Mouse (Mus musculus) brain, embryonic 14.5 days (tissue): ENCODE data around the gene Tmem44. TPM values are rescaled to one million over a fixed set of nuclear protein-coding genes. Genes with fewer than 3 reads are reported as not detected.

Experiments used
- DNase-seq: peaks from one replicate; pipeline ENCODE4 v3.0.0-alpha.2; 2011; ENCODE audit warnings: low read depth
- CTCF ChIP-seq: fragments of 200-500 bp; IDR thresholded peaks from 2 replicates; pipeline ENCODE4 v1.5.1; 2012; ENCODE audit warnings: inconsistent platforms, mild to moderate bottlenecking, moderate library complexity, borderline replicate concordance; ENCODE audit not compliant: insufficient read depth, insufficient read length; ENCODE audit errors: extremely low read depth
- POLR2A ChIP-seq: fragments of 200-500 bp; IDR thresholded peaks from 2 replicates; pipeline ENCODE4 v1.6.1; 2012; ENCODE audit warnings: mild to moderate bottlenecking, inconsistent platforms, borderline replicate concordance; ENCODE audit not compliant: poor library complexity, insufficient read depth, insufficient read length, severe bottlenecking; ENCODE audit errors: extremely low read depth
- polyA plus RNA-seq: library from polyadenylated mRNA; depleted of rRNA; stranded (reverse); fragments of >200 nt; gene quantifications from 2 replicates; pipeline ENCODE4 v1.2.3, GENCODE M21; 2012

The Tmem44 gene
- polyA plus RNA-seq, 1 experiment: 124 TPM

GRCm38 (mm10) chr16:30580765-30581164 lies 30.1 kb upstream of the Tmem44 start:
- TF ChIP-seq POLR2A (no peak), CTCF (no peak)
- no peak for DNase-seq

DNA sequence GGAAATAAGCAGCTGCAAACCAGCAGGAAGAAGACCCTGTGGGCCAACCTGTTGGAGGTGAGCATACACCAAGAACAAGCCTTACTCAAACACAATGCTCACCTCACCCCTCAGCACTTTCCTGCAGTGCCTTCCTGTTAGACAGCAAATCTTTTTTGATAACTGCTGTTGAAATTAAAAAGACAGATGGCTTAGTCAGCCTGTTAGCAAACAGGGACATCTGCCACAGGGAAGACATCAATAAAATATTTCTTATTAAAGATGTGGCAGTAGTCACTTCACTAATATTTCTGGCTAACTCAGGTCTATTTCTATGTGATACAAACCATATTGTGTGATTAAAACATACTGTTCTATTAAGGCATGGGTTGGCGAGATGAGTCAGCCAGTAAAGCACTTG lies 25.8 kb upstream of the Tmem44 start:
- no peak for TF ChIP-seq CTCF
- no peak for TF ChIP-seq POLR2A
- DNase-seq: no peak

GRCm38 (mm10) chr16:30575815-30576214 lies 25.2 kb upstream of the Tmem44 start:
- DNase-seq: no peak
- TF ChIP-seq POLR2A (no peak), CTCF (no peak)

DNA sequence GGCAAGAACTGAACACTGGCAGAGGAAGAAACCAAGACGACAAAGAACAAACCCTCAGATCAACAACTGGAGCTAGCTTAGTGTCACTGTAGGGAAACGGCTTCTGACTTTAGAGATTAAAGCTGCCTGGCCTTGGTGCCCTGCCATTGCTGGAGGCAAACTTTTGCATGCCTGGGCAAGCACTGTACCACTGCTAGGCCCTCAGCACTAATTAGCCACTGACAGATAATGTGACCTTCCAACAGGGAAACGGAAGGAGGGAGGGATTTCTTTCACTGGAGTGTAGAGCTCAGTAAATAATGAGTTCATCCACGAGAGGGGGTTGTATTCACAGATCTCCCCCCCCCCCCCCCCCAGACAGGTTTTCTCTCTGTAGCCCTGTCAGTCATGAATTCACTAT lies 21.6 kb upstream of the Tmem44 start:
- no peak for DNase-seq
- no peak for TF ChIP-seq CTCF

DNA sequence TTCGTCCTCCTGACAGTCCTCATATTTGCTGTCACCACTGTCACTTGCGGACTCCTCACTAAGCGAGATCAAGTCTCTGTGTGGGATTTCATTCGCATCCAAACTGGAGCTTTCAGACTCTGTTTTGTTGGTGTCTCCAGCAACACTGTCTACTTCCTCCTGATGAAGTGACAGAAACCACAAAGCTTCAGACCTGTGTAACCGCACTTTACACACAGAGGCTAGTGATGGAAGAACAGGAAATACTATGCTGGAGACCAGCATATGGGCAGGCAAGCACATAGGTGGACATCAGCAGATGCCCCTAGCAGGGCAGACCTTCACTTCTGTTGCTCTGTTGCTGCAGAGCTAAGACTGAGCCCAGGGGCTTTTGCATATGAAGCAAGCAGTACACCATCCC lies 20.7 kb upstream of the Tmem44 start:
- no peak for TF ChIP-seq POLR2A
- TF ChIP-seq CTCF: no peak
- DNase-seq: no peak

DNA sequence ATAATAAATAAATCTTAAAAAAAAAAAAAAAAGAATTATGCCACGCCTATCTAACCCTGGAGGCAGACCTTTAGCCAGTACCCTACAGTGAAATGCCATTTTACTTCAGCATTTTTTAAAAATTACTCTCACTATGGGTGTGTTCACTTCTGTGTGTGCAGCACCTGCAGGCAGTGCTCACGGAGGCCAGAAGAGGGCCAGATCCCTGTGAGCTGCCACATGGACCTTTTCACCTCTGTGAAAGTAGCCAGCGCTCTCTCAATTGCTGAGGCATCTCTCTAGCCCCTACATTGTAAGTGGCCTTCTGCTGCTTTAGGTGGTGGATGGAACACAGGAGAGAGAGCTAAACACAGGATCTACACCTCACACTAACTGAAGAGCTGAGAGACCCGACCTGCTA lies 19.5 kb upstream of the Tmem44 start:
- TF ChIP-seq POLR2A (no peak), CTCF (peak; percentile 4; the same call in 1 of the 2 replicates)
- DNase-seq: no peak

DNA sequence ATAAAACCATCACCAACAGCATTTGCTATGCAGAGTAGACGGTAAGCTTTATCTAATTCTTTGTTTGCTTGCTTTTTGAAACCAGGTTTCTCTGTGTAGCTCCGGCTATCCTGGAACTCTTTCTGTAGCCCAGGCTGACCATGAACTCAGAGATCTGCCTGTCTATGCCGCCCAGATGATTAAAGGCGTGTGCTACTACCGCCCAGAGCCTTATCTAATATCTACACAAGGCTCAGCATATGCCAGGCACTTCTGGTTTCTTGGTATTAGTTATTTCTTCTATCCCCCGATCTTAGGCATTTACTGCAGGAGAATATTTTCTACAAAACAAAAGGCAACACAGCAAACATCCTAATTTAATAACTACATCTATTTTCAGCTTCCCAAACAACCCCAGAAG lies 15.0 kb upstream of the Tmem44 start:
- no peak for DNase-seq
- TF ChIP-seq CTCF: no peak
- no peak for TF ChIP-seq POLR2A

- TF ChIP-seq POLR2A: no peak
- no peak for TF ChIP-seq CTCF
- no peak for DNase-seq
These were observed 10.0 kb upstream of the Tmem44 start for GRCm38 (mm10) chr16:30560601-30561000.

- no peak for TF ChIP-seq POLR2A
- no peak for TF ChIP-seq CTCF
- DNase-seq: no peak
These were observed 8.8 kb upstream of the Tmem44 start for GRCm38 (mm10) chr16:30559312-30559992.

DNA sequence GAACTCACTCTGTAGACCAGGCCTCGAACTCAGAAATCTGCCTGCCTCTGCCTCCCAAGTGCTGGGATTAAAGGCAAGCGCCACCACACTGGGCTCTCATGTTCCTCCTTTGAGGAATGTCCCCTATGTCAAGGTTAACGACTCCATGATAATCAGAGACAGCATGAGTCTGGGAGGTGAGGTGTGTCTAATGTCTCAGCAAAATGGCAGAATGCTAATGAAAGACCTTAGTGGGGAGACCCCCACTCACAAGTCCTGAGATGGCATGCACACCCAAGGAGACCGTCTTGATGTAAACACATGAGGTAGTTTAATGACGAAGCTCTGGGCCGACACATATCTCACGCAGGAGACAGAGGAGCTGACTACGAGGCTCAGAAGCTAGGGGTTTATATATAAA lies 3.5 kb upstream of the Tmem44 start:
- TF ChIP-seq CTCF (no peak), POLR2A (no peak)
- no peak for DNase-seq

GRCm38 (mm10) chr16:30552621-30553338 lies 2.1 kb upstream of the Tmem44 start:
- peak; percentile 95 for DNase-seq
- TF ChIP-seq POLR2A (no peak), CTCF (no peak)
